Mouse (Mus musculus) hindbrain, embryonic 14.5 days (tissue): ENCODE results near the gene Dut. TPM values are rescaled to one million over a fixed set of nuclear protein-coding genes. Genes with fewer than 3 reads are reported as not detected.

Experiments used
- ATAC-seq: fragments of 200-750 bp; cut with Nextera tagmentation; 2 replicates; pipeline ENCODE4 v1.8.0; 2017; ENCODE audit warnings: moderate number of reproducible peaks, mild to moderate bottlenecking, moderate TSS enrichment, moderate library complexity; ENCODE audit not compliant: low FRiP score
- DNase-seq: peaks from one replicate; pipeline ENCODE4 v3.0.0-alpha.2; 2015; ENCODE audit warnings: low spot score
- H3K27ac ChIP-seq: fragments of 300-500 bp; sonication (generic); 2 replicates; pipeline ENCODE4 v1.5.1; 2014; ENCODE audit warnings: mild to moderate bottlenecking, moderate library complexity
- H3K27me3 ChIP-seq: fragments of 300-500 bp; sonication (generic); 2 replicates; pipeline ENCODE4 v1.6.1; 2014; ENCODE audit warnings: mild to moderate bottlenecking, low read length, mixed read lengths; ENCODE audit not compliant: control insufficient read depth, insufficient read depth
- H3K36me3 ChIP-seq: fragments of 300-500 bp; sonication (generic); replicated peaks from 2 replicates; pipeline ENCODE4 v1.6.1; 2014; ENCODE audit not compliant: control insufficient read depth, insufficient read depth
- H3K4me1 ChIP-seq: fragments of 300-500 bp; sonication (generic); replicated peaks from 2 replicates; pipeline ENCODE4 v1.6.1; 2014; ENCODE audit warnings: antibody characterized with exemption, low read length, mixed read lengths; ENCODE audit not compliant: control insufficient read depth, insufficient read depth
- H3K4me2 ChIP-seq: fragments of 300-500 bp; sonication (generic); replicated peaks from 2 replicates; pipeline ENCODE4 v1.6.1; 2014; ENCODE audit warnings: mild to moderate bottlenecking, moderate library complexity
- H3K4me3 ChIP-seq: fragments of 300-500 bp; sonication (generic); replicated peaks from 2 replicates; pipeline ENCODE4 v1.5.1; 2014; ENCODE audit warnings: mild to moderate bottlenecking, low read length
- H3K9ac ChIP-seq: fragments of 300-500 bp; sonication (generic); 2 replicates; pipeline ENCODE4 v1.6.1; 2014
- H3K9me3 ChIP-seq: fragments of 300-500 bp; sonication (generic); 2 replicates; pipeline ENCODE4 v1.6.1; 2016; ENCODE audit warnings: low read length; ENCODE audit not compliant: control insufficient read depth
- WGBS: fragments of 180-500 bp; shearing (Covaris S2); extraction: QIAGEN DNeasy Blood & Tissue Kit; methylation state at CpG from one replicate; pipeline ENCODE4 v1.1.7; 2014; 5-methylcytosine and 5-hydroxymethylcytosine counted together
- polyA plus RNA-seq: library from polyadenylated mRNA; unstranded; fragments of >200 nt; fragmentation: Nextera tagmentation; extraction: Ambion mirVana; gene quantifications from 2 replicates; pipeline ENCODE4 v1.2.1, GENCODE M21; 2014

Gene Dut
- polyA plus RNA-seq, 1 experiment from 2014 or later, result 81.8 TPM

DNA sequence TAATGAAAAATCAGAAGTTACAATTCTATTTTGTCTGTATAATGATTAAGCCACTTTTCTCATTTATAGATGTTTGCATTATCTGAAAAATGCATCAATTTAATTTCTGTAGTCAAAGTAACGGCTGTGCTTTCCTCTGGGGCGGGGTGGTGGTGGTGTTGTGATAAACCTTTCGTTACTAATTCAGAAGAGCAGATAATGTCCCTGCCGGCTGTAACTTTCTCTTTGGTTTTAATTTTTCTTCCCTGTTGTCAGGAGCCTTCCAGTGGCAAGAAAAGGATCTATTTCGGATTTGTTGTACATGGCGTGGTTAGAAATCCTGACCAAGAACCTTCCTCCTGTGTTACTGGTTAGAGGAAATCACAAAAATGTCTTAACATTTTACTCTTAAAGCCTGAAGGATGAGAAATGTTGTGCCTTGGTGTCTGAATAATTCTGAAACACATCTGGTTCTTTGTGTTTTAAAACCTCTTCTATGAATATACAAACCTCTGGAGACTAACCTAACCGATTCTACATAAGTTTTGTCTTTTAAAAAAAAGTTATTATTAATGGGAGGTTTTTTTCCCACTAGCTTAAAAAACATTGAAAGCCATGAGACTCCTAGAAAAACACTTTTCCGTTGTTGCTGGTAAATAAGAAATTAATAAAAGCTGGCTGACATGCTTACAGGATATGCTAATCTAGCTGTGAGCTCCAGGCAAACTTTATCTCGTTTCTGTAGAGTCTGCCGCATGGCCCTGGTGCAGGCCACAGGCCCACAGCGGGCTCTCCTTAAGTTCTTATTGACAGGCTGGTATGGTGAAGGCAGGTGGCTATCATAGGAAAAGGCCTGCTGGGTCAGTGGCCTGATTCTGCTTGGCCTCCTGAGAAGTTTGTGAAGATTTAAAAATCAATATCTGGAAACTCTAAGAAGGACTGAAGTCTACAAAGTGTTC lies 18.2 kb upstream of the Dut start:
- no peak for DNase-seq
- H3K9ac ChIP-seq, result no peak overlapping the region
- no peaks in the 10 kb centered on the region for H3K4me1 ChIP-seq
- no peak for ATAC-seq
- H3K9me3 ChIP-seq, result no peaks in the 10 kb centered on the region
- H3K4me3 ChIP-seq, result no peak overlapping the region
- no peak overlapping the region for H3K4me2 ChIP-seq
- WGBS, result 86% methylated on average over 11 of the region's 11 CpGs
- H3K27me3 ChIP-seq, result no peaks in the 10 kb centered on the region
- H3K27ac ChIP-seq, result no peak overlapping the region
- H3K36me3 ChIP-seq, result no peaks in the 10 kb centered on the region

- no peak for ATAC-seq
Measured at GRCm38 (mm10) chr2:125232183-125232582, 14.8 kb upstream of the Dut start.

GRCm38 (mm10) chr2:125233537-125233936 lies 13.5 kb upstream of the Dut start:
- H3K36me3 ChIP-seq, result no peaks in the 10 kb centered on the region
- H3K27me3 ChIP-seq, result no peaks in the 10 kb centered on the region
- H3K4me3 ChIP-seq, result no peak overlapping the region
- no peak overlapping the region for H3K27ac ChIP-seq
- ATAC-seq (no peak), DNase-seq (no peak)
- H3K9me3 ChIP-seq, result no peaks in the 10 kb centered on the region
- H3K4me1 ChIP-seq, result no peaks in the 10 kb centered on the region
- H3K4me2 ChIP-seq, result no peak overlapping the region
- no peak overlapping the region for H3K9ac ChIP-seq
- 80% methylated on average over 2 of the region's 2 CpGs for WGBS

More at GRCm38 (mm10) chr2:125232183-125232582, 14.8 kb upstream of the Dut start:
- DNase-seq, result no peak
- Histone ChIP-seq H3K9me3 (no peaks in the 10 kb centered on the region), H3K4me3 (no peak overlapping the region), H3K27me3 (no peaks in the 10 kb centered on the region), H3K4me1 (no peaks in the 10 kb centered on the region), H3K4me2 (no peak overlapping the region), H3K27ac (no peak overlapping the region), H3K9ac (no peak overlapping the region), H3K36me3 (no peaks in the 10 kb centered on the region)
- WGBS, result 90% methylated on average over 4 of the region's 4 CpGs

DNA sequence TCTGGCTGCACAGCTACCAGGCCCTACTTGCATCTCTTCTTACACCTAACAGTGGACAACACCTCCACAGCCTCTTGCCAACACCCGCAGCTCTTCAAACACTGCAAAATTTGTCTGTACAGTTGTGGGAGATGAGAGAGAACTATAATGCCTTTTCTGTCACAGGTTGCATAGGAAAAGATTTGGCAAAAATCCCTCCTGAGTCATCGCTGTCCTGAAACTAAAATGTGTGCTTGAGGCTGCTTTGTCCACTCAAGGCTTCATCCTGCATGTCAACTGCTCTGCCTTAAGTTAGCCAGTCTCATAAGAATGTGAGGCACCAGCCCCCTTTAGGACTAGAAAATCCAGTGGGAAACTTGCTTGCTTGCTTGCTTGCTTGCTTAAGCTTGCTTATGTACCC lies 12.9 kb upstream of the Dut start:
- H3K4me1 ChIP-seq, result no peaks in the 10 kb centered on the region
- H3K27ac ChIP-seq, result no peak overlapping the region
- no peak overlapping the region for H3K4me2 ChIP-seq
- 96% methylated on average over 2 of the region's 2 CpGs for whole genome bisulfite sequencing
- DNase-seq (no peak), ATAC-seq (no peak)
- no peak overlapping the region for H3K4me3 ChIP-seq
- no peaks in the 10 kb centered on the region for H3K27me3 ChIP-seq
- H3K9ac ChIP-seq, result no peak overlapping the region
- no peaks in the 10 kb centered on the region for H3K36me3 ChIP-seq
- H3K9me3 ChIP-seq, result no peaks in the 10 kb centered on the region

- H3K27me3 ChIP-seq, result no peaks in the 10 kb centered on the region
- no peak overlapping the region for H3K27ac ChIP-seq
- ATAC-seq, result no peak
- no peak for DNase-seq
- no peak overlapping the region for H3K4me2 ChIP-seq
- WGBS, result 91% methylated on average over 3 of the region's 3 CpGs
- peaks cover 12% of the 10 kb centered on the region for H3K4me1 ChIP-seq
- H3K36me3 ChIP-seq, result 0 out of 2 replicates have a peak, but pooled peaks cover 4% of the 10 kb centered on the region
- no peak overlapping the region for H3K9ac ChIP-seq
- H3K4me3 ChIP-seq, result no peak overlapping the region
- no peaks in the 10 kb centered on the region for H3K9me3 ChIP-seq
Measured at GRCm38 (mm10) chr2:125245545-125246285, 1.3 kb upstream of the Dut start.

GRCm38 (mm10) chr2:125246669-125247068 lies 321 bp upstream of the Dut start:
- peak overlapping the region; percentile 64 for H3K4me3 ChIP-seq
- H3K27me3 ChIP-seq, result no peaks in the 10 kb centered on the region
- H3K27ac ChIP-seq, result peak overlapping the region; percentile 82; the same call in 1 of the 2 replicates
- 0 out of 2 replicates have a peak, but pooled peaks cover 4% of the 10 kb centered on the region for H3K36me3 ChIP-seq
- peaks cover 12% of the 10 kb centered on the region for H3K4me1 ChIP-seq
- H3K4me2 ChIP-seq, result peak overlapping the region; percentile 75
- ATAC-seq, result no peak
- H3K9ac ChIP-seq, result peak overlapping the region; percentile 76
- no peak for DNase-seq
- WGBS, result 18% methylated on average over 9 of the region's 9 CpGs
- H3K9me3 ChIP-seq, result no peaks in the 10 kb centered on the region

DNA sequence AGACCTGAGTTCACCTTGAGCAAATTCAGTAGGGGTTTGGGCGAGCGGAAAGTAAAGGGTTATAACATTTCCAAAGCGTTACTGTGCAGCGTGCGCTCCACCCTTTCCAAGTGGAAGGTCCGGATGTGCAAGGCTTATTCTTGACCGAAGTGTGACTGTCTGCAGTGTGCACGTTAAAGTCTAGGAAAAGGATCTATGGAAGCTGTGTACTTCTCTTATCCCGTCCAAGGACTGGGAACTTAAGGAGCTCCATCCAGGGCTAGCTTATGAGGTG lies 909 bp downstream of the Dut start:
- ATAC-seq (no peak), DNase-seq (no peak)
- H3K9ac ChIP-seq, result peak overlapping the region; percentile 76
- H3K4me1 ChIP-seq, result peaks cover 12% of the 10 kb centered on the region
- peak overlapping the region; percentile 64 for H3K4me3 ChIP-seq
- H3K36me3 ChIP-seq, result 0 out of 2 replicates have a peak, but pooled peaks cover 4% of the 10 kb centered on the region
- under 1% methylated on average over 9 of the region's 9 CpGs for WGBS
- peak overlapping the region; percentile 82 for H3K27ac ChIP-seq
- no peaks in the 10 kb centered on the region for H3K27me3 ChIP-seq
- no peaks in the 10 kb centered on the region for H3K9me3 ChIP-seq
- H3K4me2 ChIP-seq, result peak overlapping the region; percentile 75

DNA sequence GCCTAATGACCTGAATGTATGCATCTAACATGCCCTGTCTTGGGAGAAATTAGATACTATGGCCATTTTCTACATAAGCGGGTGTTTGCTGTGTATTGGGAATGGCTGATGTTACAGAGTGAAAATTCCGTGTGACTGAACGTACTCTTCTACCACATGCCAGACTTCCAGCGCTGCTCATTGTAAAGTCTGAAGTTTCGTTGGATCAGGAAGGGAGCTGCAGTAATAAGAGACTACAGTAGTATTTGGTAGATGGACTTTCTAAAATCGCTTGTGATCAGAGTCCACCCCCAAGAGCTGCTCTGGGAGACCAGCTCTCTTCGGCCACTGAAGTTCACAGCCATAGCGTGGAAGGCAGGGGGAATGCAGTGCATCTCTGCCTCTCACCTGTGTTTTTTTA lies 1.3 kb downstream of the Dut start:
- Histone ChIP-seq H3K4me2 (peak overlapping the region; percentile 75), H3K4me3 (peak overlapping the region; percentile 64), H3K4me1 (peaks cover 12% of the 10 kb centered on the region), H3K27me3 (no peaks in the 10 kb centered on the region), H3K9ac (peak overlapping the region; percentile 76), H3K27ac (no peak overlapping the region), H3K36me3 (0 out of 2 replicates have a peak, but pooled peaks cover 4% of the 10 kb centered on the region), H3K9me3 (no peaks in the 10 kb centered on the region)
- DNase-seq (no peak), ATAC-seq (no peak)
- 4% methylated on average over 8 of the region's 8 CpGs for WGBS

DNA sequence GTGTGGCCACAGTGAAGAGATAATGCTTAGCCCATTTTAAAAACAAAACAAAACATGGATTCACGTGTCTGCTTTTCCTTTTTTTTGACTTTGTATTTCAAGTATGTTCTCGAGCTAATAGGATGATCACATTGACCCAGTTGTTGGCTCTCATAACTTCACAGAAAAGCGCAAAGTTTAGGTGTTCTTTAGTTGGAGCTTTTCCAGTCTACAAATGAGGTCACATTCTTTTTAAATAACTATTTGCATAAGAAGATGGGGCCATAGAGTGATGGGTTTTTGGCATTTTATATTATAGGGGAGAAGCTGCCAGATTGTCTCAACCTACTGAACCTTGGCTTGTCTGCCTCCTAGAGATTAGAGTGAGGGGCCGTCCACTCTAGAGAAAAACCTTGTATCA lies 2.3 kb downstream of the Dut start:
- no peak overlapping the region for H3K27ac ChIP-seq
- H3K36me3 ChIP-seq, result peaks cover 14% of the 10 kb centered on the region; the same call in 1 of the 2 replicates
- DNase-seq, result no peak
- peaks cover 12% of the 10 kb centered on the region for H3K4me1 ChIP-seq
- H3K9ac ChIP-seq, result no peak overlapping the region
- H3K4me2 ChIP-seq, result no peak overlapping the region
- H3K27me3 ChIP-seq, result no peaks in the 10 kb centered on the region
- peaks cover 9% of the 10 kb centered on the region; the same call in 1 of the 2 replicates for H3K9me3 ChIP-seq
- WGBS, result 83% methylated on average over 4 of the region's 4 CpGs
- no peak for ATAC-seq
- H3K4me3 ChIP-seq, result no peak overlapping the region
